Mouse (Mus musculus): ENCODE measurements at regions not wholly inside any gene's neighbourhood (a gene's known extent, or its start where the extent isn't known, plus 50 kb on each side); places are given as distances from the start of the nearest gene placed in this dataset.

- H3K9me3 ChIP-seq (ENCODE audit: control insufficient read depth, low read length) = no peaks in the 10 kb centered on the region
- no peak overlapping the region for H3K4me3 ChIP-seq (replicated peaks; ENCODE audit: low read length)
- no peaks in the 10 kb centered on the region for H3K36me3 ChIP-seq (ENCODE audit: control insufficient read depth, insufficient read depth)
- no peaks in the 10 kb centered on the region for H3K4me1 ChIP-seq (replicated peaks; ENCODE audit: control insufficient read depth, insufficient read depth, low read length)
- H3K9ac ChIP-seq (replicated peaks; ENCODE audit: low read depth, low read length) = no peak overlapping the region
- H3K4me2 ChIP-seq (ENCODE audit: low read length) = no peak overlapping the region
- no peaks in the 10 kb centered on the region for H3K27me3 ChIP-seq (replicated peaks; ENCODE audit: control insufficient read depth, insufficient read depth, low read length)
- WGBS = 53% methylated on average over 5 of the region's 5 CpGs
- no peak overlapping the region for H3K27ac ChIP-seq (ENCODE audit: low read length)
- no peak for ATAC-seq
Measured at GRCm38 (mm10) chr8:109407913-109408312, 85.9 kb upstream of the Pmfbp1 start.

- Histone ChIP-seq H3K36me3 (ENCODE audit: control insufficient read depth, insufficient read depth) (no peaks in the 10 kb centered on the region), H3K9ac (replicated peaks; ENCODE audit: low read depth, low read length) (no peak overlapping the region), H3K27me3 (replicated peaks; ENCODE audit: control insufficient read depth, insufficient read depth, low read length) (no peaks in the 10 kb centered on the region), H3K27ac (ENCODE audit: low read length) (no peak overlapping the region), H3K4me2 (ENCODE audit: low read length) (no peak overlapping the region), H3K9me3 (ENCODE audit: control insufficient read depth, low read length) (no peaks in the 10 kb centered on the region), H3K4me1 (replicated peaks; ENCODE audit: control insufficient read depth, insufficient read depth, low read length) (peaks cover 3% of the 10 kb centered on the region), H3K4me3 (replicated peaks; ENCODE audit: low read length) (no peak overlapping the region)
- WGBS = 89% methylated on average over 6 of the region's 6 CpGs
- no peak for ATAC-seq
Measured at GRCm38 (mm10) chr8:109410531-109410930, 83.3 kb upstream of the Pmfbp1 start.

DNA sequence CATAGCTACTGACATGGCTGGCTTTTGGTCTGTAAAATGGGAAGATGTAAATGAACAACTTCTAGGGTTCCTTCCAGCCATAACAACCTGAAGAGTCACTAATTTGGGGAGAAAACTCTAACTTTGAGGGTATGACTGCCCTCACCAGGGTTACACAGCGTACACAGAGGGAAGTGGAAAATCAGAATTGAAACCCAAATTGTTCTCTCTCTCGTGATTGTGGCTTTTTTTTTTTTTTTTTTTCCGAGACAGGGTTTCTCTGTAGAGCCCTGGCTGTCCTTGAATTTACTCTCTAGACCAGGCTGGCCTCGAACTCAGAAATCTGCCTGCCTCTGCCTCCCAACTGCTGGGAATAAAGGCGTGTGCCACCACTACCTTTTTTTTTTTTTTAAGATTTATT is 80.4 kb upstream of the Pmfbp1 start:
- no peaks in the 10 kb centered on the region for H3K36me3 ChIP-seq (ENCODE audit: control insufficient read depth, insufficient read depth)
- H3K9me3 ChIP-seq (ENCODE audit: control insufficient read depth, low read length) = no peaks in the 10 kb centered on the region
- no peaks in the 10 kb centered on the region for H3K27me3 ChIP-seq (replicated peaks; ENCODE audit: control insufficient read depth, insufficient read depth, low read length)
- H3K4me2 ChIP-seq (ENCODE audit: low read length) = no peak overlapping the region
- 92% methylated on average over 5 of the region's 5 CpGs for WGBS
- no peak overlapping the region for H3K4me3 ChIP-seq (replicated peaks; ENCODE audit: low read length)
- no peak overlapping the region for H3K27ac ChIP-seq (ENCODE audit: low read length)
- no peak for ATAC-seq
- no peak overlapping the region for H3K9ac ChIP-seq (replicated peaks; ENCODE audit: low read depth, low read length)
- H3K4me1 ChIP-seq (replicated peaks; ENCODE audit: control insufficient read depth, insufficient read depth, low read length) = peaks cover 27% of the 10 kb centered on the region

- H3K4me3 ChIP-seq (replicated peaks; ENCODE audit: low read length) = no peak overlapping the region
- no peak for ATAC-seq
- no peaks in the 10 kb centered on the region for H3K9me3 ChIP-seq (ENCODE audit: control insufficient read depth, low read length)
- WGBS = 34% methylated on average over 4 of the region's 4 CpGs
- no peak overlapping the region for H3K4me2 ChIP-seq (ENCODE audit: low read length)
- H3K9ac ChIP-seq (replicated peaks; ENCODE audit: low read depth, low read length) = no peak overlapping the region
- H3K36me3 ChIP-seq (ENCODE audit: control insufficient read depth, insufficient read depth) = no peaks in the 10 kb centered on the region
- H3K27ac ChIP-seq (ENCODE audit: low read length) = peak overlapping the region; percentile 90
- peaks cover 37% of the 10 kb centered on the region for H3K4me1 ChIP-seq (replicated peaks; ENCODE audit: control insufficient read depth, insufficient read depth, low read length)
- H3K27me3 ChIP-seq (replicated peaks; ENCODE audit: control insufficient read depth, insufficient read depth, low read length) = no peaks in the 10 kb centered on the region
Measured at GRCm38 (mm10) chr8:109415315-109415714, 78.5 kb upstream of the Pmfbp1 start.

- no peaks in the 10 kb centered on the region for H3K9me3 ChIP-seq (ENCODE audit: control insufficient read depth, low read length)
- H3K27me3 ChIP-seq (replicated peaks; ENCODE audit: control insufficient read depth, insufficient read depth, low read length) = no peaks in the 10 kb centered on the region
- no peak for ATAC-seq
- no peaks in the 10 kb centered on the region for H3K36me3 ChIP-seq (ENCODE audit: control insufficient read depth, insufficient read depth)
- H3K4me1 ChIP-seq (replicated peaks; ENCODE audit: control insufficient read depth, insufficient read depth, low read length) = peaks cover 37% of the 10 kb centered on the region
- peak overlapping the region; percentile 90 for H3K27ac ChIP-seq (ENCODE audit: low read length)
- WGBS = 46% methylated on average over 11 of the region's 11 CpGs
- H3K4me3 ChIP-seq (replicated peaks; ENCODE audit: low read length) = no peak overlapping the region
- H3K9ac ChIP-seq (replicated peaks; ENCODE audit: low read depth, low read length) = peak overlapping the region; percentile 34; the same call in 1 of the 2 replicates
- H3K4me2 ChIP-seq (ENCODE audit: low read length) = peak overlapping the region; percentile 38; the same call in 1 of the 2 replicates
Measured at GRCm38 (mm10) chr8:109415906-109416305, 77.9 kb upstream of the Pmfbp1 start.

DNA sequence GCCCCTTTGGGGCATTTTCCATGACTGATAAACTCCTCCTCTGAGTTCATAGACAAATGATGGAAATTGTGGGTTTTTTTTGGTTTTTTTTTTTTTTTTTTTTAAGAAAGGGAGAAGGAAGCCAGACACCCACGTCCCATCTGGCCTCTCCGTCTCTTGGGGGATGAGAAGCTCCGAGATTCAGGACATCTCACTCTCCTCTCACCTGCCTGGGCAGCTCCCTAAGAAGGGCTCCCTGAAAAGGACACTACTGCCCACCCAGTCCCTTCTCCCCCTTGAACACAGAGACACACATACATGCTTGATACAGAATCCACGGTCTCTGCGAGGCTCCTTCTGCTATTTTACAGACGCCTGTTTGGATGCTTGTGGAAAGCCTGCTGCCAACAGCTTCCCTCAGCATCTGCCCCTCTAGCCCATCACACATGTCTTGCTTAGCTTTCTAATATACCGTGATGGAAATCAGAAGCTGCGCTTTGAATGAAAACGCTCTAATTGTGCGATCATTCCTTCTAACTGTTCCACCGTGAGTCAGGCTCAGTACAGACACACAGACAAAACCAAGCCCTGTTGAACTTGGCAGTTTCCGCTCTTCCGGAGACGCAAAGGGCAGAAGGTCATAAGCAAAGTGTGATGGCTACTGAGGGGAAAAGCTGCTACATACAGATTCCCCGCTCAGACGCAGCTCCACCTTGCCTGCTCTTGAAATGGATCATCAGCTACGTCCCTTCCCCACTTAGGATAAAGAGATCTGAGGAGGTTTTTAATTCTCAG is 77.3 kb upstream of the Pmfbp1 start:
- peak; percentile 43 for ATAC-seq
- Histone ChIP-seq H3K9ac (replicated peaks; ENCODE audit: low read depth, low read length) (peak overlapping the region; percentile 30; the same call in 1 of the 2 replicates), H3K9me3 (ENCODE audit: control insufficient read depth, low read length) (no peaks in the 10 kb centered on the region), H3K4me2 (ENCODE audit: low read length) (peak overlapping the region; percentile 38), H3K4me1 (replicated peaks; ENCODE audit: control insufficient read depth, insufficient read depth, low read length) (peaks cover 37% of the 10 kb centered on the region), H3K36me3 (ENCODE audit: control insufficient read depth, insufficient read depth) (no peaks in the 10 kb centered on the region), H3K27ac (ENCODE audit: low read length) (peak overlapping the region; percentile 90), H3K4me3 (replicated peaks; ENCODE audit: low read length) (no peak overlapping the region), H3K27me3 (replicated peaks; ENCODE audit: control insufficient read depth, insufficient read depth, low read length) (no peaks in the 10 kb centered on the region)
- 50% methylated on average over 17 of the region's 17 CpGs for WGBS

DNA sequence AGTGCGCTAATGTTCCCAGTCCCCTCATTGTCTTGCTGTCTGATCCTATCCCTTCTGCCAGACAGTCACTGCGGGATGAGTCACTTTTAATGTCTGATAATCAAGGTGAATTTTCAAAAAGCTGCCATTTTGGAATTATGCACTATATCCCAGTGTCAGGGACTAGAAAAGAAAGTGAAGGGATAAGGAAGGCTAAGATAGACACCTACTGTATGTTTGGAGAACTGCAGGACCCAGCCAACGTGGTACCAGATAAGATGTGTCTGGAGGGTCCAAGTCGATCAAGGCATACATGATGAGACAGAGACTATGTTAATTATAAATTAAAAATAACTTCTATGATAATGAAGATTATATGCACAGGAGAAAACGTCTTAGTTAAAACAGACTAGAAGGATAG is 76.6 kb upstream of the Pmfbp1 start:
- H3K9me3 ChIP-seq (ENCODE audit: control insufficient read depth, low read length) = no peaks in the 10 kb centered on the region
- peak overlapping the region; percentile 90 for H3K27ac ChIP-seq (ENCODE audit: low read length)
- no peak overlapping the region for H3K4me3 ChIP-seq (replicated peaks; ENCODE audit: low read length)
- H3K27me3 ChIP-seq (replicated peaks; ENCODE audit: control insufficient read depth, insufficient read depth, low read length) = no peaks in the 10 kb centered on the region
- 26% methylated on average over 5 of the region's 5 CpGs for WGBS
- no peak overlapping the region for H3K9ac ChIP-seq (replicated peaks; ENCODE audit: low read depth, low read length)
- peaks cover 37% of the 10 kb centered on the region for H3K4me1 ChIP-seq (replicated peaks; ENCODE audit: control insufficient read depth, insufficient read depth, low read length)
- H3K4me2 ChIP-seq (ENCODE audit: low read length) = peak overlapping the region; percentile 38
- peak; percentile 91 for ATAC-seq
- H3K36me3 ChIP-seq (ENCODE audit: control insufficient read depth, insufficient read depth) = no peaks in the 10 kb centered on the region

- no peaks in the 10 kb centered on the region for H3K36me3 ChIP-seq (ENCODE audit: control insufficient read depth, insufficient read depth)
- no peaks in the 10 kb centered on the region for H3K27me3 ChIP-seq (replicated peaks; ENCODE audit: control insufficient read depth, insufficient read depth, low read length)
- H3K9ac ChIP-seq (replicated peaks; ENCODE audit: low read depth, low read length) = peak overlapping the region; percentile 51
- ATAC-seq = peak; percentile 35; the same call in 1 of the 2 replicates
- no peaks in the 10 kb centered on the region for H3K9me3 ChIP-seq (ENCODE audit: control insufficient read depth, low read length)
- WGBS = 4% methylated on average over 12 of the region's 12 CpGs
- peaks cover 37% of the 10 kb centered on the region for H3K4me1 ChIP-seq (replicated peaks; ENCODE audit: control insufficient read depth, insufficient read depth, low read length)
- H3K4me2 ChIP-seq (ENCODE audit: low read length) = peak overlapping the region; percentile 20
- no peak overlapping the region for H3K4me3 ChIP-seq (replicated peaks; ENCODE audit: low read length)
- H3K27ac ChIP-seq (ENCODE audit: low read length) = peak overlapping the region; percentile 84
Measured at GRCm38 (mm10) chr8:109417971-109418370, 75.9 kb upstream of the Pmfbp1 start.

DNA sequence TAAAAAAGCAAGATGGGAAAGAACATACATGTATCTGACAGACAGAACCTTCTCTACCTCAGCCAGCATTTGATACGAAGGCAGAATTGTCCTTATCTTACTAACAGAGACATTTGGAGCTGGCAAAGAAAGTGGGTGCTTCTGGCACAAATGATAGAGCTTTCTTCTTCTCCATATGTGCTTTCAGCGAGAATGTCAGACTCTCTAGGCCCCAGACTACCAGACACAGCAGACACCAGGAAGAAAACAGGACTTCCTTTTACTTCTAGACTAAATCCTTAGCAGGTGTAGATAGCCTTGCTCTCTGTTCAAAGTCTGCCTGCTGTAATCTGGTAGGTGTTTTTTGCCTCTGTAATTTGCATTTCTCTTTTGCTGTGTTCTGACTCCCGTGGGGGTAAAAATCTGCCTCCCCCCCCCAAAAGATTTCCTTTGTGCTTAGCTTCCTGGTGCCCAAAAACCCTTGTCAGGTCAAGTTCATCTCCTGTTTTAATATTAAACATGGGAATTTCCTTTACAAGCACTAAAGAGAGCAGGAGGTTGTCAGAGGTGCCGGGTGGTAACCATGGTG is 74.7 kb upstream of the Pmfbp1 start:
- Histone ChIP-seq H3K4me2 (ENCODE audit: low read length) (no peak overlapping the region), H3K27ac (ENCODE audit: low read length) (peak overlapping the region; percentile 84), H3K9ac (replicated peaks; ENCODE audit: low read depth, low read length) (no peak overlapping the region), H3K4me1 (replicated peaks; ENCODE audit: control insufficient read depth, insufficient read depth, low read length) (peaks cover 37% of the 10 kb centered on the region), H3K4me3 (replicated peaks; ENCODE audit: low read length) (no peak overlapping the region), H3K9me3 (ENCODE audit: control insufficient read depth, low read length) (no peaks in the 10 kb centered on the region), H3K27me3 (replicated peaks; ENCODE audit: control insufficient read depth, insufficient read depth, low read length) (no peaks in the 10 kb centered on the region), H3K36me3 (ENCODE audit: control insufficient read depth, insufficient read depth) (no peaks in the 10 kb centered on the region)
- 34% methylated on average over 4 of the region's 4 CpGs for WGBS
- ATAC-seq = peak; percentile 36

Measured in forebrain, embryonic 16.5 days (tissue).